ENCODE assay signal across 8 mouse cellular contexts in genomic region chr12:79661270-79661669, GRCm38 (mm10).
DNase-seq lines count a peak whose midpoint lies in the region; ATAC-seq and TF ChIP-seq lines count a peak whose summit lies in the region.
"Had no signal": no experiment of that assay in that cellular context is flagged by ENCODE, and none has a peak within 500 bp of the region (broad histone marks: within the 10 kb centered on the region; RNA-seq: fewer than 3 reads in every experiment).

No protein-coding gene starts in this region.

- 17% methylated on average over 2 of the region's 2 CpGs for WGBS in kidney, postnatal 0 days
- 2% methylated on average over 2 of the region's 2 CpGs for WGBS in neural tube, embryonic 11.5 days
- WGBS in liver, embryonic 12.5 days (ENCODE audit: insufficient replicate concordance): 25% methylated on average over 2 of the region's 2 CpGs

- H3K4me3 ChIP-seq in kidney, postnatal 0 days (replicated peaks; ENCODE audit: low read depth, low read length): no peak overlapping the region
- no peak overlapping the region for H3K4me3 ChIP-seq in neural tube, embryonic 11.5 days (ENCODE audit: low read depth, low read length)
- H3K4me3 ChIP-seq in liver, embryonic 12.5 days: no peak overlapping the region
- H3K4me3 ChIP-seq: neural tube, embryonic 12.5 days had no signal

- peak overlapping the region; percentile 58 for H3K27ac ChIP-seq in kidney, postnatal 0 days
- H3K27ac ChIP-seq in neural tube, embryonic 11.5 days (ENCODE audit: low read depth, low read length): peak overlapping the region; percentile 28; the same call in 1 of the 2 replicates
- no peak overlapping the region for H3K27ac ChIP-seq in liver, embryonic 12.5 days
- H3K27ac ChIP-seq: neural tube, embryonic 12.5 days had no signal

- no peaks in the 10 kb centered on the region for H3K9me3 ChIP-seq in kidney, postnatal 0 days (replicated peaks; ENCODE audit: low read length)
- no peaks in the 10 kb centered on the region for H3K9me3 ChIP-seq in neural tube, embryonic 11.5 days (ENCODE audit: control insufficient read depth, low read length)
- H3K9me3 ChIP-seq in liver, embryonic 12.5 days (replicated peaks): no peaks in the 10 kb centered on the region
- H3K9me3 ChIP-seq: neural tube, embryonic 12.5 days had no signal

- peak; percentile 66 for DNase-seq in kidney, postnatal 0 days (ENCODE audit: low spot score)
- no peak for DNase-seq in kidney, adult 11 months
- DNase-seq in embryo, embryonic 10 days (ENCODE audit: low spot score): peak; percentile 76
- peak; percentile 45 to 50 for DNase-seq in heart, postnatal 10 days
- peak; percentile 45 for DNase-seq in neural tube, embryonic 11.5 days (ENCODE audit: low spot score)

- no peak overlapping the region for H3K9ac ChIP-seq in kidney, postnatal 0 days (ENCODE audit: low read depth, low read length)
- H3K9ac ChIP-seq in neural tube, embryonic 11.5 days (ENCODE audit: low read length): no peak overlapping the region
- no peak overlapping the region for H3K9ac ChIP-seq in liver, embryonic 12.5 days
- H3K9ac ChIP-seq: neural tube, embryonic 12.5 days had no signal

- H3K4me1 ChIP-seq in kidney, postnatal 0 days (replicated peaks; ENCODE audit: insufficient read depth, low read length): peaks cover 24% of the 10 kb centered on the region; the same call in 1 of the 2 replicates
- H3K4me1 ChIP-seq in neural tube, embryonic 11.5 days (ENCODE audit: control insufficient read depth, insufficient read depth, low read length): peaks cover 10% of the 10 kb centered on the region; the same call in 1 of the 2 replicates
- H3K4me1 ChIP-seq in liver, embryonic 12.5 days: peaks cover 10% of the 10 kb centered on the region

- 0 out of 2 replicates have a peak, but pooled peaks have one; percentile 35 for ATAC-seq in kidney, postnatal 0 days (replicated peaks; ENCODE audit: low FRiP score, low read depth)
- ATAC-seq in neural tube, embryonic 11.5 days (ENCODE audit: insufficient read depth, low FRiP score, low TSS enrichment): no peak
- ATAC-seq in erythroid progenitor cell, adult 5-6 weeks (replicated peaks; ENCODE audit: low FRiP score, poor library complexity, severe bottlenecking): no peak
- no peak for ATAC-seq in liver, embryonic 12.5 days

- H3K27me3 ChIP-seq in kidney, postnatal 0 days (ENCODE audit: insufficient read depth, low read length): no peaks in the 10 kb centered on the region
- H3K27me3 ChIP-seq in neural tube, embryonic 11.5 days (ENCODE audit: control insufficient read depth, insufficient read depth, low read length): no peaks in the 10 kb centered on the region
- H3K27me3 ChIP-seq in liver, embryonic 12.5 days (replicated peaks): no peaks in the 10 kb centered on the region
- H3K27me3 ChIP-seq: neural tube, embryonic 12.5 days had no signal

- H3K36me3 ChIP-seq in kidney, postnatal 0 days (ENCODE audit: insufficient read depth, low read length): no peaks in the 10 kb centered on the region
- no peaks in the 10 kb centered on the region for H3K36me3 ChIP-seq in neural tube, embryonic 11.5 days (ENCODE audit: control insufficient read depth, insufficient read depth, low read length)
- H3K36me3 ChIP-seq in liver, embryonic 12.5 days: no peaks in the 10 kb centered on the region
- H3K36me3 ChIP-seq: neural tube, embryonic 12.5 days had no signal

- no peak for TF ChIP-seq CTCF in kidney, postnatal 0 days (IDR thresholded peaks at IDR 0.05; ENCODE audit: low read depth)

- H3K4me2 ChIP-seq in kidney, postnatal 0 days (ENCODE audit: low read length): no peak overlapping the region
- H3K4me2 ChIP-seq in neural tube, embryonic 11.5 days (ENCODE audit: low read depth): no peak overlapping the region
- no peak overlapping the region for H3K4me2 ChIP-seq in liver, embryonic 12.5 days
- H3K4me2 ChIP-seq: neural tube, embryonic 12.5 days had no signal

- intact Hi-C loops in heart, postnatal 10 days (cut with DNase I): no loop called here
